Comparison of ENCODE assay signal across 7 mouse cellular contexts in the genomic region with DNA sequence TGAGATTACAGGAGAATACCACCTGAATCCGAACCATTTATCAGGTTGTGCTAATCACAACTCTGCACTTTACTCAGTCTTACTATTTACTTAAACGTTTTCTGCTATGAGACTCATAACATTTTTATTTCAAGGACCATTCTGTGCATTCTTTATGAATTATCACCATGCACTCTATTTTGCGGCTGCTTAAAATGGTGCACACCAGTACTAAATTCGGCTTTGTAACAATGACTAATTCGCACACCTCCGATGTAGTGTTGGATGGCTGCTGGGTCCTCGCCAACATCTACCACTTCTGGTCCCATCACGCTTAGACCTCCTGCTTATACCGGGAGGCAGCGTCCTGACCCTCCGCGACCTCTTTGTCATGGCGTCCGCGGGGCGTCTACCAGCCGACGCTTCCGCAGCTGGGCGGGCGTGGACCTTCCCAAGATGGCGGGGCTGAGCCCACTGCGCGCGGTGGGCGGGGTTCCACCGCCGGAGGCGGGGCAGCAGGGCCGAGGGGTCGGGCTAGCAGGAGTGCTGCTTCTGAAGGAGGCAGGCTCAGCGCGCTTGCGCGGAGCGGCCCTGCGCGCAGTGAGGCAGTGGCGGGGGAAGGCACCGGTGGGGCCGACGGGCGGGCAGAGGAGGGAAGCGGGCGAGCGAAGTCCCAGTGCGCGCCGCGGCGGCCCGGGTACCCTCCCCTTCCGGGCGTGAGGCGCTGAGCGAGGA. TPM values are rescaled to one million over a fixed set of nuclear protein-coding genes. Genes with fewer than 3 reads are reported as not detected.
DNase-seq lines count a peak whose midpoint lies in the region; ATAC-seq and TF ChIP-seq lines count a peak whose summit lies in the region.

A gene (plus strand): TSS at position 590 of the 714 bp plus-strand sequence.

- peak within 1 kb of the TSS; percentile 100 for H3K27ac ChIP-seq in embryonic facial prominence, embryonic 10.5 days (replicated peaks)
- peak within 1 kb of the TSS; percentile 99 for H3K27ac ChIP-seq in intestine, postnatal 0 days (ENCODE audit: low read depth, low read length)
- H3K27ac ChIP-seq in midbrain, embryonic 12.5 days (replicated peaks) = peak within 1 kb of the TSS; percentile 96
- peak within 1 kb of the TSS; percentile 96 for H3K27ac ChIP-seq in small intestine, adult 2 months (ENCODE audit: insufficient read depth, low read depth, low read length)

- TF ChIP-seq CTCF in intestine, postnatal 0 days (IDR thresholded peaks at IDR 0.05; ENCODE audit: low read depth) = no peak
- no peak for TF ChIP-seq CTCF in small intestine, adult 2 months (IDR thresholded peaks at IDR 0.05; ENCODE audit: extremely low read depth, insufficient read length, insufficient replicate concordance, low read depth, low read length)

- peak; percentile 94 for ATAC-seq in intestine, postnatal 0 days
- peak; percentile 93 for ATAC-seq in midbrain, embryonic 12.5 days (ENCODE audit: low FRiP score, low read depth)

- no peaks in the 10 kb centered on the region for H3K9me3 ChIP-seq in embryonic facial prominence, embryonic 10.5 days
- H3K9me3 ChIP-seq in intestine, postnatal 0 days (ENCODE audit: control insufficient read depth) = no peaks in the 10 kb centered on the region
- no peaks in the 10 kb centered on the region for H3K9me3 ChIP-seq in midbrain, embryonic 12.5 days

- DNase-seq in adrenal gland, postnatal 10 days = peak; percentile 99
- DNase-seq in embryonic facial prominence, embryonic 10.5 days (ENCODE audit: low spot score) = peak; percentile 99
- peak; percentile 73 for DNase-seq in gonadal fat pad, adult 2 months (ENCODE audit: low read depth)
- peak; percentile 99 for DNase-seq in left cerebral cortex, postnatal 4 days

- intact Hi-C loops in left cerebral cortex, postnatal 4 days (cut with DNase I) = no loop called here

- H3K4me2 ChIP-seq in intestine, postnatal 0 days (replicated peaks; ENCODE audit: low read depth) = peak within 1 kb of the TSS; percentile 76
- H3K4me2 ChIP-seq in midbrain, embryonic 12.5 days (replicated peaks) = peak within 1 kb of the TSS; percentile 59

- H3K4me1 ChIP-seq in embryonic facial prominence, embryonic 10.5 days = peaks cover 13% of the 10 kb centered on the region
- H3K4me1 ChIP-seq in intestine, postnatal 0 days (replicated peaks; ENCODE audit: control insufficient read depth, insufficient read depth, low read length) = no peaks in the 10 kb centered on the region
- H3K4me1 ChIP-seq in midbrain, embryonic 12.5 days = peaks cover 10% of the 10 kb centered on the region
- H3K4me1 ChIP-seq in small intestine, adult 2 months (ENCODE audit: control insufficient read depth, insufficient read depth, insufficient read length, low read length) = no peaks in the 10 kb centered on the region

- H3K9ac ChIP-seq in intestine, postnatal 0 days (ENCODE audit: low read depth, low read length) = peak within 1 kb of the TSS; percentile 90
- H3K9ac ChIP-seq in midbrain, embryonic 12.5 days (replicated peaks) = peak within 1 kb of the TSS; percentile 96

- H3K36me3 ChIP-seq in embryonic facial prominence, embryonic 10.5 days (replicated peaks) = no peaks in the 10 kb centered on the region
- no peaks in the 10 kb centered on the region for H3K36me3 ChIP-seq in intestine, postnatal 0 days (ENCODE audit: control insufficient read depth, insufficient read depth)
- H3K36me3 ChIP-seq in midbrain, embryonic 12.5 days = no peaks in the 10 kb centered on the region
- no peaks in the 10 kb centered on the region for H3K36me3 ChIP-seq in small intestine, adult 2 months (ENCODE audit: control insufficient read depth, insufficient read depth, low read length)

- H3K27me3 ChIP-seq in embryonic facial prominence, embryonic 10.5 days (replicated peaks; ENCODE audit: low read depth, poor library complexity, severe bottlenecking) = no peaks in the 10 kb centered on the region
- H3K27me3 ChIP-seq in intestine, postnatal 0 days (replicated peaks; ENCODE audit: control insufficient read depth, insufficient read depth, low read length) = no peaks in the 10 kb centered on the region
- no peaks in the 10 kb centered on the region for H3K27me3 ChIP-seq in midbrain, embryonic 12.5 days
- no peaks in the 10 kb centered on the region for H3K27me3 ChIP-seq in small intestine, adult 2 months (ENCODE audit: control insufficient read depth, insufficient read depth, low read length)

- 3% methylated on average over 56 of the region's 56 CpGs for WGBS in embryonic facial prominence, embryonic 10.5 days
- 2% methylated on average over 53 of the region's 56 CpGs for WGBS in intestine, postnatal 0 days
- 3% methylated on average over 35 of the region's 56 CpGs for WGBS in midbrain, embryonic 12.5 days
- 2% methylated on average over 40 of the region's 56 CpGs for WGBS in small intestine, adult 2 months

- H3K4me3 ChIP-seq in embryonic facial prominence, embryonic 10.5 days = peak within 1 kb of the TSS; percentile 99
- peak within 1 kb of the TSS; percentile 88 for H3K4me3 ChIP-seq in intestine, postnatal 0 days (ENCODE audit: low read depth, low read length)
- peak within 1 kb of the TSS; percentile 88 for H3K4me3 ChIP-seq in midbrain, embryonic 12.5 days
- H3K4me3 ChIP-seq in small intestine, adult 2 months (ENCODE audit: low read depth, low read length) = peak within 1 kb of the TSS; percentile 83

- TF ChIP-seq POLR2A in small intestine, adult 2 months (IDR thresholded peaks at IDR 0.05; ENCODE audit: low read depth, low read length) = peak; percentile 94

RNA-seq across cellular contexts. Expression of the gene that starts here (rescaled TPM):
- 10 to 100 TPM; 45.0 to 45.9 TPM for total RNA-seq in adrenal gland, postnatal 10 days (2021)
- polyA plus RNA-seq in embryonic facial prominence, embryonic 10.5 days (2016; fragmentation: Nextera tagmentation; extraction: Ambion mirVana) = 89.0 and 91.5 TPM in 2 replicates
- 7.7 and 9.8 TPM in 2 replicates for polyA plus RNA-seq in gonadal fat pad, adult 2 months (2012; rRNA removed)
- 34.2 and 36.2 TPM in 2 replicates for polyA plus RNA-seq in intestine, postnatal 0 days (2015; fragmentation: Nextera tagmentation; extraction: Ambion mirVana)
- 10 to 100 TPM; 65.6 to 72.0 TPM for total RNA-seq in left cerebral cortex, postnatal 4 days (2021)
- polyA plus RNA-seq in midbrain, embryonic 12.5 days (2016; fragmentation: Nextera tagmentation; extraction: Ambion mirVana) = 113 and 116 TPM in 2 replicates
- 5.9 and 8.9 TPM in 2 replicates for polyA plus RNA-seq in small intestine, adult 2 months (2012; rRNA removed)

Comparison
In these comparisons a context has a peak if more than half of its experiments do, and no peak if none do; other contexts are left out.
1. Peak in every context shown above with its lines: DNase-seq, ATAC-seq, H3K4me3 ChIP-seq and H3K27ac ChIP-seq.